Mouse (Mus musculus) colon, adult 2 months (tissue): ENCODE measurements around the gene Tedc2. TPM values are rescaled to one million over a fixed set of nuclear protein-coding genes. Genes with fewer than 3 reads are reported as not detected.

Experiments used
- polyA plus RNA-seq: library from polyadenylated mRNA; depleted of rRNA; stranded (reverse); fragments of >200 nt; gene quantifications from 2 replicates; pipeline ENCODE4 v1.2.3, GENCODE M21; 2012; rRNA removed

Gene Tedc2
- 7.2 and 8.4 TPM in 2 replicates for polyA plus RNA-seq

GRCm38 (mm10) chr17:24220435-24221411 is at the start of gene Tedc2:
Tedc2 (minus strand) TSS chr17:24220851.

DNA sequence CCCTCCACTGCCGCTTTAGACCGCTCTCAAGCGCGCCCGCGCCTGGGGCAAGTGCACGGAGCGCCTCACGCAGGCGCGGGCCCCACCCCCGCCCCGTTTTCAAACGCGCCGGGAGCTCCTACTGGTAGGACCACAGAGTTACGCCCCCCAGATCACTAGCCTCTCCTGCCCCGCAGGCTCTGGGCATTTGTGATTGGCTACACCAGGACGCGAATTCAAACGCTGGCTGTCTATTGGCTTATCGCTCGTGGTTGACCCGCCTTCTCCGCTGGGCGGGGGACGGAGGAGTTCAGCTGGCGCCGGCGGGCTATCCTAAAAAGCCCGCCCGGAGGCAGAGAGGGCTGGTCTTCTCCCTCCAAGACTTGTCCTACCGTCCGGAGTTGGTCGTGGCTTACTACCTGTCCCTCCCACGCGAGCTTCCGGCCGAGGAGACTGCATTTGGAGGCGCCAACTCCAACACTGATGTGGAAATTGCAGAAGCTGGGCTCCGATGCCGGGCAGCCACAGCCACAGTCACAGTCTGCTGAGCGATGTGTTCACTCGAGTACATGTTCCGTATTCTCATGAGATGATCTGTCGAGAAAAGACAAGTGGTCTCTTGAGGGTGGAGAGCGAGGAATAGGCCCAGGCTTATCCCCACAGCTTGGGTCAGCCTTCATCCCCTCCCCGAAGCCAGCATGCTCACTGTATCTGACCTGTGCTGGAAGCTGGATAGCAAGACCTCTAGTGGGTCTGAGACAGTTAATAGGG is 30.8 kb upstream of the Tedc2 start, which contains the start of gene Ccnf:
Gene Ccnf (minus strand): TSS at position 165 of the 750 bp plus-strand sequence.

GRCm38 (mm10) chr17:24209043-24209915 is 11.4 kb downstream of the Tedc2 start, which contains the start of gene Ntn3:
Ntn3 (minus strand) TSS chr17:24209531.

GRCm38 (mm10) chr17:24205284-24205888 is 15.3 kb downstream of the Tedc2 start, which contains the start of gene Tbc1d24:
Tbc1d24 (minus strand) TSS chr17:24205562.

DNA sequence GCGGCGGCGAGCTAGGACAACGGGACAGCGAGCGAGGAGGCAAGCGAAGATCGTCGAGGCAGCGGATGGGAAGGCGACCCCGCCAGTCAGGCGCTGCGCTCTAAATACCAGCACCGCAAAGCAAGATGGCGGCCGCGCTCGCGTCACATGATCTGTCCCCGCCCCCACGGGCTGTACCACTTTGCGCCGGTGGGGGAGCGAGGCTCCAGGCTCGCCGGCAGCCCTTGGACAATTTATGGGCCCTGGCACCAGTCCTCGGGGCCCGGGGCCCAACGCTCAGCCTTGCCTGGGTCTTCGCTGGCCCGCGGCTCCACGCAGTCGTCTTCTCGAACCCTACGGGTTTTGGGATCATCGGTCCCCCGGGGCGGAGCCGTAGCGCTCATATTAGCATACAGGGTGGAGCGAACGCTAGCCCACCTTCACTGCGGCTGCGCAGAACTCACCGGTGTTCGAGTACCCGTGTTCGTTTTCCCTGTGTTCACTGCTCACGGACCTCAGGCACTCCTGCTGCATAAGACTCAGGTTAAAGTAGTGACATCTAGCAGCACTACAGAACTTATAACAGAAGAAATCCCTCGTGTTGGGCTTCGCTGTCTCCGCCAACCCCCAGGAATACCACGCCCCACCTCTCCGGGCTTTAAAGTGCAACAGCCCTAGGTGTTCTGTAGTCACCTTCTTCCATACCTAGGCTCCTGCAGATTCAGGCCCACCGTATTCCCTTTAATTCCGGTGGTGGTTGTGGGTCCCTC is 51.2 kb downstream of the Tedc2 start, which contains the start of gene Atp6v0c:
Gene Atp6v0c (minus strand): TSS at position 386 of the 749 bp plus-strand sequence.

Other genes starting within 250 kb of the Tedc2 start
- gene Prss30, start 240.3 kb downstream of the Tedc2 start, polyA plus RNA-seq = 370 and 486 TPM in 2 replicates
- gene Prss22, start 222.8 kb downstream of the Tedc2 start, polyA plus RNA-seq = not detected in 2 replicates
- gene Prss27, start 182.7 kb downstream of the Tedc2 start, polyA plus RNA-seq = 0.93 and 1.4 TPM in 2 replicates
- 49.8 and 73.7 TPM in 2 replicates for gene Kctd5, start 147.4 kb downstream of the Tedc2 start, polyA plus RNA-seq
- gene Pdpk1, start 69.9 kb downstream of the Tedc2 start, polyA plus RNA-seq = 16.9 and 17.2 TPM in 2 replicates
- gene Amdhd2, start 57.1 kb downstream of the Tedc2 start, polyA plus RNA-seq = 85.8 and 87.8 TPM in 2 replicates
- 675 and 920 TPM in 2 replicates for gene Atp6v0c, start 51.1 kb downstream of the Tedc2 start, polyA plus RNA-seq
- gene Tbc1d24, start 15.3 kb downstream of the Tedc2 start, polyA plus RNA-seq = 16.1 and 30.2 TPM in 2 replicates
- 1.6 and 2.4 TPM in 2 replicates for gene Ntn3, start 11.3 kb downstream of the Tedc2 start, polyA plus RNA-seq
- 8.1 and 8.6 TPM in 2 replicates for gene Ccnf, start 30.6 kb upstream of the Tedc2 start, polyA plus RNA-seq
- gene Abca17, start 130.2 kb upstream of the Tedc2 start, polyA plus RNA-seq = not detected in 2 replicates
- gene Abca3, start 131.1 kb upstream of the Tedc2 start, polyA plus RNA-seq = 38.7 and 43.5 TPM in 2 replicates
- gene Rnps1, start 193.7 kb upstream of the Tedc2 start, polyA plus RNA-seq = 86.7 and 89.1 TPM in 2 replicates
- gene Eci1, start 205.8 kb upstream of the Tedc2 start, polyA plus RNA-seq = 83.1 and 90.4 TPM in 2 replicates
- gene Dnase1l2, start 222.3 kb upstream of the Tedc2 start, polyA plus RNA-seq = 8.1 and 11.0 TPM in 2 replicates
- 86.5 and 103 TPM in 2 replicates for gene E4f1, start 249.5 kb upstream of the Tedc2 start, polyA plus RNA-seq
- gene Pgp, start 249.5 kb upstream of the Tedc2 start, polyA plus RNA-seq = 161 and 194 TPM in 2 replicates